Mouse (Mus musculus) heart, embryonic 14.5 days (tissue): ENCODE data around the gene Fbxl19. TPM values are rescaled to one million over a fixed set of nuclear protein-coding genes. Genes with fewer than 3 reads are reported as not detected.
"Not testable (repeated sequence)": the region's sequence is repeated elsewhere in the genome, so short reads cannot be mapped to it uniquely, and the experiment has no call there.

Experiments used
- ATAC-seq: fragments of 200-750 bp; cut with Nextera tagmentation; 2 replicates; pipeline ENCODE4 v1.8.0; 2017; ENCODE audit warnings: low read depth, moderate TSS enrichment; ENCODE audit not compliant: insufficient number of reproducible peaks, insufficient read depth, low FRiP score
- H3K27ac ChIP-seq, 2 experiments: fragments of 200-500 bp in 1 of 2; fragments of 300-500 bp in 1 of 2; sonication (generic) in 1 of 2; replicated peaks in 1 of 2; 2 replicates each; pipeline ENCODE4 v1.5.1; 2012 to 2014; ENCODE audit warnings: low read depth in 2 of 2, low read length in 2 of 2, control low read depth in 1 of 2, mild to moderate bottlenecking in 1 of 2, mixed read lengths in 1 of 2; ENCODE audit not compliant: control insufficient read depth in 1 of 2, insufficient read depth in 1 of 2
- H3K27me3 ChIP-seq: fragments of 300-500 bp; sonication (generic); 2 replicates; pipeline ENCODE4 v1.6.1; 2014; ENCODE audit warnings: mild to moderate bottlenecking, low read length, control low read depth; ENCODE audit not compliant: control insufficient read depth, insufficient read depth
- H3K36me3 ChIP-seq: fragments of 300-500 bp; sonication (generic); 2 replicates; pipeline ENCODE4 v1.6.1; 2014; ENCODE audit warnings: mild to moderate bottlenecking, control low read depth, low read length, mixed read lengths; ENCODE audit not compliant: control insufficient read depth, insufficient read depth
- H3K4me1 ChIP-seq, 2 experiments: fragments of 200-500 bp in 1 of 2; fragments of 300-500 bp in 1 of 2; sonication (generic) in 1 of 2; 2 replicates each; pipeline ENCODE4 v1.6.1; 2012 to 2014; ENCODE audit warnings: low read length in 2 of 2, control low read depth in 1 of 2, mixed read lengths in 1 of 2; ENCODE audit not compliant: control insufficient read depth in 2 of 2, insufficient read depth in 2 of 2
- H3K4me2 ChIP-seq: fragments of 300-500 bp; sonication (generic); 2 replicates; pipeline ENCODE4 v1.6.1; 2014; ENCODE audit warnings: mild to moderate bottlenecking, low read length
- H3K4me3 ChIP-seq, 2 experiments: fragments of 200-500 bp in 1 of 2; fragments of 300-500 bp in 1 of 2; sonication (generic) in 1 of 2; 2 replicates each; pipeline ENCODE4 v1.5.1; 2012 to 2014; ENCODE audit warnings: low read length in 2 of 2, mild to moderate bottlenecking in 2 of 2, control low read depth in 1 of 2, low read depth in 1 of 2, moderate library complexity in 1 of 2; ENCODE audit not compliant: control insufficient read depth in 1 of 2, insufficient read depth in 1 of 2
- H3K9ac ChIP-seq: fragments of 300-500 bp; sonication (generic); 2 replicates; pipeline ENCODE4 v1.6.1; 2014; ENCODE audit warnings: mild to moderate bottlenecking, low read length
- H3K9me3 ChIP-seq: fragments of 300-500 bp; sonication (generic); 2 replicates; pipeline ENCODE4 v1.6.1; 2016; ENCODE audit warnings: low read length, control low read depth; ENCODE audit not compliant: control insufficient read depth
- WGBS: fragments of 180-500 bp; shearing (Covaris S2); extraction: QIAGEN DNeasy Blood & Tissue Kit; methylation state at CpG from one replicate; pipeline ENCODE4 v1.1.7; 2014; 5-methylcytosine and 5-hydroxymethylcytosine counted together
- polyA plus RNA-seq: library from polyadenylated mRNA; unstranded; fragments of >200 nt; fragmentation: Nextera tagmentation; extraction: Ambion mirVana; gene quantifications from 2 replicates; pipeline ENCODE4 v1.2.1, GENCODE M21; 2014

Gene Fbxl19
- polyA plus RNA-seq, 1 experiment from 2014 or later, result 1.5 TPM

GRCm38 (mm10) chr7:127770039-127770905, 25.9 kb downstream of the Fbxl19 start:
- Histone ChIP-seq H3K9ac (peak overlapping the region; percentile 87), H3K27me3 (no peaks in the 10 kb centered on the region), H3K27ac (peak overlapping the region; percentile 84 to 85), H3K9me3 (no peaks in the 10 kb centered on the region), H3K36me3 (peaks cover 30% of the 10 kb centered on the region), H3K4me1 (peaks cover 8 to 12% of the 10 kb centered on the region in 2 experiments), H3K4me2 (peak overlapping the region; percentile 93), H3K4me3 (peak overlapping the region; percentile 69 to 90)
- 0 out of 2 replicates have a peak, but pooled peaks have one; percentile 4 for ATAC-seq
- 1% methylated on average over 27 of the region's 27 CpGs for WGBS

GRCm38 (mm10) chr7:127771262-127771661, 26.9 kb downstream of the Fbxl19 start:
- ATAC-seq, result no peak
- Histone ChIP-seq H3K4me3 (no peak overlapping the region; a peak in 1 of 4 replicates), H3K36me3 (peaks cover 20% of the 10 kb centered on the region), H3K27ac (no peak overlapping the region), H3K4me2 (peak overlapping the region; percentile 93), H3K9ac (peak overlapping the region; percentile 87; the same call in 1 of the 2 replicates), H3K27me3 (no peaks in the 10 kb centered on the region), H3K9me3 (no peaks in the 10 kb centered on the region), H3K4me1 (peaks cover 10 to 14% of the 10 kb centered on the region in 2 experiments)
- 67% methylated on average over 5 of the region's 5 CpGs for WGBS

GRCm38 (mm10) chr7:127772080-127772479, 27.7 kb downstream of the Fbxl19 start:
- no peaks in the 10 kb centered on the region for H3K27me3 ChIP-seq
- H3K9me3 ChIP-seq, result no peaks in the 10 kb centered on the region
- H3K4me1 ChIP-seq, result peaks cover 10 to 14% of the 10 kb centered on the region in 2 experiments
- H3K4me3 ChIP-seq, result no peak overlapping the region
- H3K36me3 ChIP-seq, result peaks cover 12% of the 10 kb centered on the region
- WGBS, result 68% methylated on average over 3 of the region's 3 CpGs
- no peak overlapping the region for H3K9ac ChIP-seq
- no peak overlapping the region for H3K4me2 ChIP-seq
- no peak overlapping the region for H3K27ac ChIP-seq
- ATAC-seq, result no peak

- no peaks in the 10 kb centered on the region for H3K9me3 ChIP-seq
- H3K4me3 ChIP-seq, result no peak overlapping the region
- WGBS, result 84% methylated on average over 1 of the region's 1 CpGs
- H3K4me2 ChIP-seq, result no peak overlapping the region
- no peak overlapping the region for H3K27ac ChIP-seq
- no peak overlapping the region for H3K9ac ChIP-seq
- peaks cover 7% of the 10 kb centered on the region for H3K36me3 ChIP-seq
- no peaks in the 10 kb centered on the region for H3K27me3 ChIP-seq
- ATAC-seq, result no peak
- H3K4me1 ChIP-seq, result peaks cover 10 to 14% of the 10 kb centered on the region in 2 experiments
Measured at GRCm38 (mm10) chr7:127772557-127772956, 28.2 kb downstream of the Fbxl19 start.

DNA sequence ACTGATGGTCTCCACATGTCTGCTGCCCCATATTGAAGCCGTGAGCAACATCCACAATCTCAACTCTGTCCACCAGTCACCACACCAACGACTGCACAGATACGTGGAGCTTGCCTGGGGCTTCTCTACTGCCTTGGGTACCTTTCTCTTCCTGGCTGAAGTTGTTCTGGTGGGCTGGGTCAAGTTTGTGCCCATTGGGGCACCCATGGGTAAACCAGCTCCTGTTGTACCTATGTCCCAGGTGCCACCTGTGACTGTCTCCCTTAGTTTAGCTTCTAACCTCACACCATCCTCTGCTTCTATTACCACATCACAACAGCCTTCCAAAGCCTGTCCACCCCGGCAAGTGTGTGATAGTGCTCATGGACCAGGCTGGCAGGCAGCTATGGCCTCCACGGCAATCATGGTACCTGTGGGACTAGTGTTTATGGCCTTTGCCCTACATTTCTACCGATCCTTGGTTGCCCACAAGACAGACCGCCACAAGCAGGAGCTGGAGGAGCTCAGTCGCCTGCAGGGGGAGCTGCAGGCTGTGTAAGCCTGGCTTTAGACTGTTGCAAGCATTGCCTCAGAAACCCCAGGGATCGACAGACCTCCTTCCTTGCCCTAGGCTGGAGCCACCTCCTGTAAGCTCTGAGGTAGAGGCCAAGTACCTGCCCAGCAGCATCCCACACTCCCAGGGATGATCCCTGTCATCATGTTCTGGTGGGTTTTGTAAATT, 29.5 kb downstream of the Fbxl19 start:
- Histone ChIP-seq H3K27me3 (no peaks in the 10 kb centered on the region), H3K4me3 (no peak overlapping the region), H3K36me3 (peaks cover 4% of the 10 kb centered on the region), H3K4me1 (peaks cover 12 to 21% of the 10 kb centered on the region in 2 experiments), H3K27ac (no peak overlapping the region), H3K9me3 (no peaks in the 10 kb centered on the region), H3K4me2 (no peak overlapping the region), H3K9ac (no peak overlapping the region)
- ATAC-seq, result no peak
- 38% methylated on average over 9 of the region's 9 CpGs for WGBS

DNA sequence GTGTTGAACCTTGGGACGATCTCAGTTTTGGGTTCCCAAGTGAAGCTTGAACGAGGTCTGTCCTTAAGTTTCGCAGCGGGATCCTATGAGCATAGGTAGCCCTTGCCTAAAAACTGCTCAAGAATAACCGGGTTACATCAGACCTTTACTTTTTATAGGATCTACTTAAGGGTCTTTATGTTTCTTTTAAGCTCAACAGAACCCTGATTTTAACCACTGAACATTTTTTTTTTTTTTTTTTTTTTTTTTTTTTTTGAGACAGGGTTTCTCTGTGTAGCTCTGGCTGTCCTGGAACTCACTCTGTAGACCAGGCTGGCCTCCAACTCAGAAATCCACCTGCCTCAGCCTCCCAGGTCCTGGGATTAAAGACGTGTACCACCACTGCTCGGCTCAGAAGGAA, 31.5 kb downstream of the Fbxl19 start:
- peak overlapping the region; percentile 87 for H3K4me2 ChIP-seq
- H3K27me3 ChIP-seq, ATAC-seq, H3K9me3 ChIP-seq: not testable (repeated sequence)
- H3K4me3 ChIP-seq, result peak overlapping the region; percentile 85 to 92
- peak overlapping the region in 1 of 2 experiments; percentile 99; a peak in 3 of 4 replicates for H3K27ac ChIP-seq
- H3K9ac ChIP-seq, result peak overlapping the region; percentile 96
- peaks cover 24% of the 10 kb centered on the region for H3K36me3 ChIP-seq
- 68% methylated on average over 7 of the region's 7 CpGs for WGBS
- H3K4me1 ChIP-seq, result peaks cover 4 to 12% of the 10 kb centered on the region in 2 experiments; a peak in 3 of 4 replicates

GRCm38 (mm10) chr7:127776426-127776825, 32.1 kb downstream of the Fbxl19 start, which contains the start of gene Setd1a:
Gene Setd1a (plus strand): TSS chr7:127776670.
- no peaks in the 10 kb centered on the region for H3K27me3 ChIP-seq
- peaks cover 30% of the 10 kb centered on the region for H3K36me3 ChIP-seq
- peak within 1 kb of the TSS; percentile 96 for H3K9ac ChIP-seq
- 1% methylated on average over 23 of the region's 23 CpGs for WGBS
- H3K4me1 ChIP-seq, result peaks cover 4 to 9% of the 10 kb centered on the region in 2 experiments; a peak in 3 of 4 replicates
- H3K4me3 ChIP-seq, result peak within 1 kb of the TSS; percentile 85 to 92
- peak within 1 kb of the TSS; percentile 87 for H3K4me2 ChIP-seq
- peak; percentile 66 for ATAC-seq
- H3K9me3 ChIP-seq, result no peaks in the 10 kb centered on the region
- peak within 1 kb of the TSS; percentile 92 to 99 for H3K27ac ChIP-seq
